Mouse (Mus musculus) C2C12 (cell line): Measurements from ENCODE around the gene Zfp771.

Experiments used
- CEBPB ChIP-seq: IDR thresholded peaks from one replicate; pipeline ENCODE4 v1.6.1; 2011; ENCODE audit warnings: low read depth, mild to moderate bottlenecking, control low read depth, moderate library complexity
- CTCF ChIP-seq: IDR thresholded peaks from one replicate; pipeline ENCODE4 v1.5.1; 2011; ENCODE audit not compliant: control insufficient read depth, insufficient read depth, insufficient read length
- FOSL1 ChIP-seq: IDR thresholded peaks from one replicate; pipeline ENCODE4 v1.8.0; 2011; ENCODE audit warnings: mild to moderate bottlenecking, low read length; ENCODE audit not compliant: poor library complexity, insufficient read depth, severe bottlenecking
- MAX ChIP-seq: IDR thresholded peaks from one replicate; pipeline ENCODE4 v1.6.1; 2011; ENCODE audit warnings: mild to moderate bottlenecking, control low read depth
- MYOD1 ChIP-seq: IDR thresholded peaks from one replicate; pipeline ENCODE4 v1.6.1; 2011; ENCODE audit warnings: low read depth; ENCODE audit not compliant: control insufficient read depth, insufficient read length
- MYOG ChIP-seq: IDR thresholded peaks from one replicate; pipeline ENCODE4 v1.6.1; 2011; ENCODE audit not compliant: control insufficient read depth, insufficient read length; ENCODE audit errors: extremely low read depth
- USF1 ChIP-seq: IDR thresholded peaks from one replicate; pipeline ENCODE4 v1.6.1; 2011; ENCODE audit warnings: low read depth, mild to moderate bottlenecking, control low read depth, moderate library complexity

DNA sequence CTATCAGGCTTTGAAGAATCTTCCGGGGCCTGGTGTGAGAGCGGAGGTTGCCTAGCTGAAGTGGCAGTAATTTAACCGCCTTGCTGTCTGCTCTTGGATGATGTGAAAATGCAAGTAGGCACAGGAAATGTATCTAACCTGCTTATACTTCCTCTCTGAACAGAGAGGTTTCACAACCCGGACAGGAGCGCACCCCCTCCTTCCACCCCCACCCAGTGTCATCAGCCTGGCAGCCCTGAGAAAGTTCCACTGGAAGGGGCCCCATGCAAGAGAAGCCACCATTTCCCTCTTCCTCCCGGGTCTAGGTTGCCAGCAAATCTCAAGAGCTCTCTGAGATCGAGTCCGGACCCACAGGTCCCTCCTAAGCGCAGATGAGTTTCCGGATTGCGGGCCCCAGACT lies 52.0 kb downstream of the Zfp771 start, which contains the start of gene Itgal:
- TF ChIP-seq MAX (no peak), USF1 (no peak), CTCF (no peak), MYOG (no peak), MYOD1 (no peak), FOSL1 (no peak), CEBPB (no peak)
